Mouse (Mus musculus): ENCODE results near the gene Ubr3. TPM values are rescaled to one million over a fixed set of nuclear protein-coding genes. Genes with fewer than 3 reads are reported as not detected.
A peak's percentile ranks its signal among the peaks of the same experiment; 100 is the strongest.

The Ubr3 gene
- polyA plus RNA-seq, 1 experiment from 2014 or later = 39.4 TPM

DNA sequence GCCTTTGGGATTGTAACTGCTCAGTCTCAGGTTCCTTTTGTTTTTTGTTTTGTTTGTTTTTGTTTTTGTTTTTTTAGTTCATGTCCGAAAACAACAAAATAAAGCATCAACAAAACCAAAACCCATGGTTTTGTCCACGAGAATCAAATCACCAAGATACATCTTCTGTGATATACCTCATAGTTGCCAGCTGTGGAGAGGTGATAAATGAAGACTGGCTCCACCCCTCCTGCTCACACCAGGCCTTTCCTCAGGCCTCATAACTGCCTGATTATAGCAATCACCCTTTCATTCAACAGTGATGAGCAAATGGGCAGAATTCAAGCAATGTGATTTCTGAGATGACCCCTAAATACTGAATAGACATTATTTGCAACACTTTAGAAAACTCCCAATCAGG lies 127.4 kb downstream of the Ubr3 start:
- POLR2A ChIA-PET = no interaction called here
- in situ Hi-C loops (cut with MboI; ENCODE audit: low pct_unique_long_range_greater_than_20kb) = no loop called here
- DNase-seq (ENCODE audit: low read depth, low spot score) (no peak), ATAC-seq (no peak)
- TF ChIP-seq CTCF (IDR thresholded peaks at IDR 0.05) = no peak
- CTCF ChIA-PET = no interaction called here
- no peaks in the 10 kb centered on the region for H3K27me3 ChIP-seq

DNA sequence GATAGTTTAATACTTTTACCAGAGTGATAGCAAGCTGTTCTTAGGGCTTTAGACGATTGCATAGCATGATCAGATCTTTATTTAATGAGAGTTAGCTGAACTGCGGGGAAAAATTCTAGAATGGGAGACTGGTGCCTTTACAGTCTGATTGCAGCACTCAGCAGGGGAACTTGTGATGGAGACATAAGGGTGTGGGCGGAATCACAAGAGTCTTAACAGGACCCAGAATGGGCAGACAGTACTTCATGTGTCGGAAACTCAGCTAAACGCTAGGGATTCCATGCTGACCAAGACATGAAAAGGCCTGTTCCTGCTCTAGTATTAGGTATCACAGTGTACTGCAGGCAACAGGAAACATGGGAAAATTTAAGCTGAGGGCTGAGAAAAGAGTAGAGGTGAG lies 128.7 kb downstream of the Ubr3 start:
- ChIA-PET POLR2A (no interaction called here), CTCF (interaction anchor here (1.3 kb wide), 1 partner anchor 21 kb away, joined by 3 read pairs; no protein-coding TSS in a partner anchor)
- no peak for ATAC-seq
- DNase-seq (ENCODE audit: low read depth, low spot score) = no peak
- H3K27me3 ChIP-seq = no peaks in the 10 kb centered on the region
- TF ChIP-seq CTCF (IDR thresholded peaks at IDR 0.05) = no peak
- in situ Hi-C loops (cut with MboI; ENCODE audit: low pct_unique_long_range_greater_than_20kb) = no loop called here

DNA sequence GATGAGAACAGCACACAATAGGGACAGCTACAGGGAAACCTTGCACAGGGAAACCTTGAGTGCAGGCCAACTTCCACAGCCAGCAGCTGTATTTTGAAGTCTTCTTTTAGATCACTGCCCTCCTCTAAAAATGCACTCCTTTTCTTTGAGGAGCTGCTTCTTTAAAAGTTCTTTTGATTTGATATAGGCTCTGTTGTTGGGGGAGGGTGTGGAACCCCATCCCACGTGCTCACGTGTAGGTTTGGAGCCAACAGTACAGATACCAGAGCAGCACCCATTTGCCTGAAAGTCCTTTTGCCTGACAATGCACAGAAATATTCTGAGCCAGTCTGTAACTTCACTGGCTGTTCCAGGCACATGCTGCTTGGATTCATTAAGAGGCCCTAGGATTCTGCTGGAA lies 134.4 kb downstream of the Ubr3 start:
- POLR2A ChIA-PET = no interaction called here
- H3K27me3 ChIP-seq = no peaks in the 10 kb centered on the region
- in situ Hi-C loops (cut with MboI; ENCODE audit: low pct_unique_long_range_greater_than_20kb) = loop anchor here (10.0 kb wide), 1 partner anchor 523 kb away; the partner anchor contains the start of gene Gad1
- ATAC-seq (no peak), DNase-seq (ENCODE audit: low read depth, low spot score) (no peak)
- CTCF ChIA-PET = interaction anchor here (0.7 kb wide), 1 partner anchor 11 kb away, joined by 3 read pairs; no protein-coding TSS in a partner anchor
- no peak for TF ChIP-seq CTCF (IDR thresholded peaks at IDR 0.05)

DNA sequence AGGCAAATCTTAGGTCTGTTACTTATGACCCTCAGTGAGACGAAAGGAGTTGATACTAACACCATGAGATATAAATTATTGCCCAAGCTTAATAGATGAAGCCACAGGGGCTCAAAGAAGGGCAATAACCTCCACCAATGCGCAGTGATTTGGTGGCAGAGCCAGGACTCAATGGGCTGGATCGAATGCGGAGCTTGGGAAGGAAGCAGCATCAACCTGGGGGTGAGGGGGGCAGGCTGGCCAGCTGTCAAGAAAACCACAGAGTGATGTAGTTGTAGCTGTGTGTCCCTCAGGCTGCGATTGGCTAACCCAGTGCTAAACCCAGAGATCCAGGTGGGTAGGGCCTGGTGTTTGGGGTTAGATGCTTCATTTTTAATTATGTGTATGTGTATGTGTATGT lies 137.8 kb downstream of the Ubr3 start:
- ATAC-seq (no peak), DNase-seq (ENCODE audit: low read depth, low spot score) (no peak)
- H3K27me3 ChIP-seq = no peaks in the 10 kb centered on the region
- CTCF ChIA-PET = no interaction called here
- TF ChIP-seq CTCF (IDR thresholded peaks at IDR 0.05) = no peak
- POLR2A ChIA-PET = no interaction called here
- in situ Hi-C loops (cut with MboI; ENCODE audit: low pct_unique_long_range_greater_than_20kb) = loop anchor here (10.0 kb wide), 1 partner anchor 520 kb away; the partner anchor contains the start of gene Gad1

DNA sequence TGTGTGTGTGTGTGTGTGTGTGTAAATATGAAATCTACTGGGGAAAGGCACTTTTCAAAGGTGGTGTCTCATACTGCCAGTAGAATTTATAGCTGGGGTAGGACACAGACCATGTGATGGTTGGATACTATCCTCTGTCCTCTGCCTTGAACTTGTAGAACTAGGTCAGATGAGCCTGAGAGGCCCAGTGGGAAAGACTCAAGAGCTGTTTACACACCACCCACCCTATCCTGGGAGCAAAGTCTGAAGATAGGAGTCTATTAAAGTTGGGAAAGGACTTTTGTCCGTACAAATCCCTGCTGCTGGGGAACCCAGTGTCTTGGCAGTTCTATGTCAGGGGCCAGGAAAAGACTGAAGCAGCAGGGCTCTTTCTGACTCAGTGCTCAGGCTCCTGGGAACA lies 138.3 kb downstream of the Ubr3 start:
- TF ChIP-seq CTCF (IDR thresholded peaks at IDR 0.05) = no peak
- POLR2A ChIA-PET = no interaction called here
- CTCF ChIA-PET = no interaction called here
- no peaks in the 10 kb centered on the region for H3K27me3 ChIP-seq
- ATAC-seq (no peak), DNase-seq (ENCODE audit: low read depth, low spot score) (no peak)
- in situ Hi-C loops (cut with MboI; ENCODE audit: low pct_unique_long_range_greater_than_20kb) = loop anchor here (10.0 kb wide), 1 partner anchor 519 kb away; the partner anchor contains the start of gene Gad1

DNA sequence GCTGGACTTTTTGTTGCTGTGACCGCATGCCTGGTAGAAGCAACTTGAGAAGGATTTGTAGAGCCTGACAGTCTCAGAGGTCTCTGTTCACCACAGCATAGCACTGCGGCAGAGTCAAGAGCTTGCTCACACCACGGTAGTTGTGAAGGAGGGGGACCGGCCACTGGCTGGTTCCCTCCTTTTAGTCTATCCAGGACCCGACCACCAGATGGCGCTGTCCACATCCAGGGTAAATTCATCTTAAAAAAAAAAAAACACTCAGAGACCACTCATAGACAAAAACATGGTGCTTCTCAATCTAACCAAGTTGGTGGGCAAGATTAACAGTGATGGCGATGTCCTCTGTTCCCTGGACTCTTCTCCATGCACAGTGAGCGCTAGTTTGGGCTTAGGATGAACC lies 140.2 kb downstream of the Ubr3 start:
- ChIA-PET CTCF (interaction anchor here (0.7 to 2.6 kb wide), 13 partner anchors 9 to 538 kb away, joined by 3 to 11 read pairs (median 3); no protein-coding TSS in a partner anchor), POLR2A (interaction anchor here (0.7 kb wide), 2 partner anchors 25 to 596 kb away, joined by 3 to 4 read pairs; no protein-coding TSS in a partner anchor)
- in situ Hi-C loops (cut with MboI; ENCODE audit: low pct_unique_long_range_greater_than_20kb) = loop anchor here (10.0 kb wide), 1 partner anchor 518 kb away; the partner anchor contains the start of gene Gad1
- H3K27me3 ChIP-seq = no peaks in the 10 kb centered on the region
- DNase-seq (ENCODE audit: low read depth, low spot score) = no peak
- no peak for ATAC-seq
- TF ChIP-seq CTCF (IDR thresholded peaks at IDR 0.05) = peak; percentile 65

DNA sequence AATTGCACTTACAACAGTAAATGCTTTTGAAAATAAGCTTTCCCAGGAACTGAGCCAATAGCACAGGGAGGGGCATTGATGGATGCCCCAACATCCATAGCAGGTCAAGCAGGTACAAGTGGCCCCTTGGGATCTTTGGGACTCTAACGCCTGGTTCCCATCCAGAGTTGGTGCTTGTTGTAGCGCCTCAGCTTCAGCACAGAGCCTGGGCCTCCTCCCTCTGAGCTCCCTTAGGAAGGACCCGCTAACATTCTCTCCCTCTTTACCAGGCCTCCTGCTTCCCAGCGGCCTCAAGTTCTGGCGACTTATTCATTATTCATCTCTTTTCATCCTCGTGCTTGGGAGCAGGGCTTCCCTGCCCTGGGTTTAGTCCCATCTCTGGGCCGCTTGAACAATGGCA lies 141.7 kb downstream of the Ubr3 start, which contains the start of gene Myo3b:
TSS of gene Myo3b (plus strand) at position 375 of the 400 bp plus-strand sequence.
- TF ChIP-seq CTCF (IDR thresholded peaks at IDR 0.05) = no peak
- no peaks in the 10 kb centered on the region for H3K27me3 ChIP-seq
- ATAC-seq (no peak), DNase-seq (ENCODE audit: low read depth, low spot score) (no peak)
- ChIA-PET CTCF (interaction anchor here (1.4 to 2.6 kb wide), 2 partner anchors 14 to 21 kb away, joined by 4 to 10 read pairs; no protein-coding TSS in a partner anchor), POLR2A (interaction anchor here (0.6 to 1.0 kb wide), 2 partner anchors 18 to 23 kb away, joined by 4 to 6 read pairs; no protein-coding TSS in a partner anchor)
- in situ Hi-C loops (cut with MboI; ENCODE audit: low pct_unique_long_range_greater_than_20kb) = loop anchor here (10.0 kb wide), 1 partner anchor 516 kb away; the partner anchor contains the start of gene Gad1

DNA sequence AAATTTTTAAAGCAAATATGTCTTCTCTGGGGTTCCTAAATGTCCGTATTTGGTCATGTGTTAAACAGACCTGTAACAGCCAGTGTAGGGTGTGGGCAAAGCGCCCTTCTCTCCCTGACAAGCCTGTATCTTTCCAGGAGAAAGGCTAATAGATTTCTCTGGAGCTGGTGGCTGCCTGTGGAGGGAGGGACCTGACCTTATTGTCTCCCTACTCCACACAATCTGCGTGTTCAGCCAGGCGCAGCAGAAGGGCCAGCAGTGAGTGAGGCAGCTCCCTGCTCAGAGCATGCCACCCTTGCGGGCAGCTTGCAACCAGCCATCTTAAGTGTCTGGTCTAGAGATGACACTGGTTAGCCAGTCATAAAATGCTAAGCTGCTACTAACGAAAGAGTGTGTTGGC lies 147.4 kb downstream of the Ubr3 start:
- ChIA-PET POLR2A (no interaction called here), CTCF (interaction anchor here (1.2 kb wide), 1 partner anchor 11 kb away, joined by 3 read pairs; no protein-coding TSS in a partner anchor)
- H3K27me3 ChIP-seq = peaks cover 4% of the 10 kb centered on the region
- DNase-seq (ENCODE audit: low read depth, low spot score) = no peak
- in situ Hi-C loops (cut with MboI; ENCODE audit: low pct_unique_long_range_greater_than_20kb) = no loop called here
- ATAC-seq = no peak
- TF ChIP-seq CTCF (IDR thresholded peaks at IDR 0.05) = no peak

DNA sequence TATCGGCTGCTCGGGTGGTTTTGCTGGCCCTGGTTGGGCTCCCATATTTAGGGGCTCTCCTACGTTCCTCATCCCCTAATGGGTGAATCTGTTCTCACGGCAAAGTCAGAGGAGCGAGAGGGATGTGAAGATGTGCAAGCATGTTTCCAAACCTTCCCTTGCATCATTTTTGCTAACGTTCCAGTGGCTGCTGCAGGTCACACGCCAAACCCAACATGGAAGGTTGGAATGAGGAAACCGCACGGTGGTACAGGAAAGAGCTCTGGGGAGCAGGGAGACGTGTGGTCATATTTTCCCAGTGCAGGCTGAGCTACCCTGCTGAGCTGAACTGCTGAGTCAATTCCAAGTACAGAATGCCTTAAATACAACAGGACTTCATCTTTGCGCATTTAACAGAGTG lies 150.8 kb downstream of the Ubr3 start:
- POLR2A ChIA-PET = no interaction called here
- no peak for ATAC-seq
- no peak for TF ChIP-seq CTCF (IDR thresholded peaks at IDR 0.05)
- in situ Hi-C loops (cut with MboI; ENCODE audit: low pct_unique_long_range_greater_than_20kb) = no loop called here
- CTCF ChIA-PET = interaction anchor here (2.1 kb wide), 1 partner anchor 10 kb away, joined by 11 read pairs; no protein-coding TSS in a partner anchor
- H3K27me3 ChIP-seq = peaks cover 4% of the 10 kb centered on the region
- DNase-seq (ENCODE audit: low read depth, low spot score) = no peak

DNA sequence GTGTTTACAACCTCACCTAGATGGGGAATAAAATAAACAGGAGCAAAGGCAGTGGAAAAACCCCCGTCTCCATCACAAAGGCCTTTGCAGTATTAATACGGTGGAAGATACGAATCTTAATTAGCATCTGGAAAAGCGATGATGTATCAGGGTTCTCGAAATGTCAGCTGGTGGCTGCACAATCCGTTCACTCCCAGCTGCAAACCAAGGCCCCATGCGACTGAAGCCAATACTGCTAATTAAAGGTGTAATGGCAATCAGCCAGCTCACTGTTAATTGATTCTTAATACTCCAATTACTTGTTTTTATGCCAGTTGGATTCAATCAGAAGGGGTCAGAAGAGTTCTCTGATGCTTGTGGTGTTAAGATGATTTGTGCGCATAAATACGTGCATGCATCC lies 156.8 kb downstream of the Ubr3 start:
- in situ Hi-C loops (cut with MboI; ENCODE audit: low pct_unique_long_range_greater_than_20kb) = no loop called here
- ATAC-seq (no peak), DNase-seq (ENCODE audit: low read depth, low spot score) (no peak)
- TF ChIP-seq CTCF (IDR thresholded peaks at IDR 0.05) = no peak
- POLR2A ChIA-PET = no interaction called here
- CTCF ChIA-PET = interaction anchor here (2.4 kb wide), 1 partner anchor 16 kb away, joined by 10 read pairs; no protein-coding TSS in a partner anchor
- no peaks in the 10 kb centered on the region for H3K27me3 ChIP-seq

DNA sequence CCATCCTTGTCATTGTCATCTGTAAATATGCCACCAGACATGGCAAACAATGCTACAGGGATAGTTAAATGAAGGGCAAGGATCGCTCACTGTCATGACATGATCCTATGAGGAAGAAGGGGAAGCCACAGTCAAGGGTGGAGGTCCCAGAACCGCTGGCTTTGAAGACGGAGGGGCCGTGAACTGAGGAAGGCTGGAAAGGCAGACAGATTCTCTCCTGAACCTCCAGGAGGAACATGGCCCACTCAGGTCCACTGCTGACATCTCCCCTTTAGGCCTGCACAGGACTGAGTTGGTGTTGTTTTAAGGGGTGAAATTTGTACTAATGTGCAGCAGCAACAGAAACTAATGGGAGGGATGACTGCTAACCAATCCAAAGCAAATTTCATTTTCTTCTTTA lies 161.2 kb downstream of the Ubr3 start:
- CTCF ChIA-PET = no interaction called here
- peaks cover 3% of the 10 kb centered on the region for H3K27me3 ChIP-seq
- in situ Hi-C loops (cut with MboI; ENCODE audit: low pct_unique_long_range_greater_than_20kb) = no loop called here
- POLR2A ChIA-PET = no interaction called here
- no peak for TF ChIP-seq CTCF (IDR thresholded peaks at IDR 0.05)
- ATAC-seq (no peak), DNase-seq (ENCODE audit: low read depth, low spot score) (no peak)
